Mouse (Mus musculus) thymus, postnatal 0 days (tissue): ENCODE data around the gene Gstt3. TPM values are rescaled to one million over a fixed set of nuclear protein-coding genes. Genes with fewer than 3 reads are reported as not detected.

Experiments
- DNase-seq: peaks from one replicate; pipeline ENCODE4 v3.0.0-alpha.2; 2015; ENCODE audit warnings: low spot score
- polyA plus RNA-seq: library from polyadenylated mRNA; unstranded; fragments of >200 nt; fragmentation: Nextera tagmentation; extraction: Ambion mirVana; gene quantifications from 2 replicates; pipeline ENCODE4 v1.2.1, GENCODE M21; 2015

Gstt3 gene
- 9.9 and 10.1 TPM in 2 replicates for polyA plus RNA-seq

DNA sequence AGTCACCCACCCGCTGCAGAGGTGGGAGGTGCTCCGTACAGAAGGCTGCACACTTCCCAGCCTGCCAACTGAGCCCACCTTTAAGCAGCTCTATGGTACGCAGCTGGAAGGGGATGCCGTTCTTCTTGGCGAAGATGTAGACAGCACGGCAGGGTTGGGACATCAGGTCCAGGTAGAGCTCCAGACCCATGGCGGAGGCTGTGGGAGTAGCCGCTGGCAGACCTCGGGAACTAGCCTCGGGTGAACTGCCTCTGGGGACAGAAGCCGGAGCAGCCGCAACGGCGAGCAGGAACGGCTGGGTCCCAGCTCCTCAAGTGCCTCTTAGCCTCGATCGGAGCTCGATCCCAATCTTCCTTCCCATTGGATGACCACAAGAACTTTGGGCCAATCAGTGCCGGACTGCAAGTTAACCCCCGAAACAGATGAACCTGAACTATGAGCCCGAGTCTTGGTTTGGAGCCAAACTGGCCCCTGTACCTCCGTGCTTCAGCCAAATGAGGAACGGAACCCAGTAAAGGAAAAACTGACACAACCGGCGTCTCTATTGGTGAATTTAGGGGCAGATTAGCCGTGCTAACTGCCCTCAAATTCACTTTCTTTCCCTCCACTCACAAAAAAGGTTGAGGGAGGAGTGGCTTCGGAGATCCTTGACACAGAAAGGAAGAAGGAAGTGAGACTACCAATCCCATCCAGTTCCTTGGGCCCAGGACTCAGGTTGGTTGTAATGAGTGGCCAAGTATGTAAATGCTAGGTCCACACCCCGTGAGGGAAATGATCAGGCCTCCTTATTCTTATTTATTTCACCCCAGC is at the start of gene Gstt3, which contains the start of gene Gm20441:
Gene Gstt3 (minus strand): TSS at position 646 of the 810 bp plus-strand sequence.
Gene Gm20441 (minus strand): TSS at position 186 of the 810 bp plus-strand sequence.
- DNase-seq, result peak; percentile 12

DNA sequence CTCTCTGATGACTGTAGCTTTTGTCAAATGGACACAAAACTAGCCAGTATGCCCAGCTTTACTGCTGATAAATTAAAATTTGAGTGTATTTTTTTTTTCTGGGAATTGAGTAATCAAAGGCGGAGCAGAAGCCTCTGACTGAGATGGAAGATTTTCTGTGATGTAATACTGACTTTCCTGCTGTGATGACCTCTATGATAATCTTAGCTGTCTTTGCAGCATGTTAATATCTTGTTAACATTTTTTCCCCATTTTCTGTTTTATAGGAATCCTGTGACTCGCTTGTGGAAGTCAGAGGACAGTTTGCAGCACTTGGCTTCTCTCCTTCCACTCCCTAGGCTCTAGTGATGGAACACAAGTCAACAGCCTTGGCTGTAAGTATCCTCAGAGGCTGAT is 49.1 kb upstream of the Gstt3 start:
- no peak for DNase-seq

DNA sequence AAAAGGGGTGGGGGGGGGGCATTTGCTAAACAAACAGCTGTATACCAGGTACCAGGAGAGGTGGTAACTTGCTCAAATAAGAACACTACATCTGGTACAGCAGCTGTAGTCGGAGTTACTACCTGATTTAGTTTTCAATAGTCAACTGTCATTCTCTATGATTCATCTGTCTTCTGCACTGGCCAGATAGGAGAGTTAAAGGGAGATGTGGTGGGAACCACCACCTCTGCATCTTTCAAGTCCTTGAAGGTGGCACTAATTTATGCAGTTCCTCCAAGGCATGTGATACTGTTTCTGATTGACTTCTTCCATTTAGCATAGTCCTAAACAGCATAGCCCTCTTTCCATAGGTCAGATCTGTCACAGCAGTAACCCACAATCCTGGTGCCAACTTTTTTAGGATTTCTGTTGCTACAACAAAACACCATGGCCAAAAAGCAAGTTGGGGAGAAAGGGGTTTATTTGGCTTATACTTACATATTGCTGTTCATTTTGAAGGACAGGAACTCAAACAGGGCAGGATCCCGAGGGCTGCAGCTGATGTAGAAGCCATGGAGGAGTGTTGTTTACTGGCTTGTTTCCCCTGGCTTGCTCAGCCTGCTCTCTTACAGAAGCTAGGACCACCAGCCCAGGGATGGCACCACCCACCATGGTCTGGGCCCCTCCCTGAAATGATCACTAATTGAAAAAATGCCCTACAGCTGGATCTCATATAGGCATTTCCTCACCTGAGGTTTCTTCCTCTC is 48.5 kb upstream of the Gstt3 start:
- no peak for DNase-seq

DNA sequence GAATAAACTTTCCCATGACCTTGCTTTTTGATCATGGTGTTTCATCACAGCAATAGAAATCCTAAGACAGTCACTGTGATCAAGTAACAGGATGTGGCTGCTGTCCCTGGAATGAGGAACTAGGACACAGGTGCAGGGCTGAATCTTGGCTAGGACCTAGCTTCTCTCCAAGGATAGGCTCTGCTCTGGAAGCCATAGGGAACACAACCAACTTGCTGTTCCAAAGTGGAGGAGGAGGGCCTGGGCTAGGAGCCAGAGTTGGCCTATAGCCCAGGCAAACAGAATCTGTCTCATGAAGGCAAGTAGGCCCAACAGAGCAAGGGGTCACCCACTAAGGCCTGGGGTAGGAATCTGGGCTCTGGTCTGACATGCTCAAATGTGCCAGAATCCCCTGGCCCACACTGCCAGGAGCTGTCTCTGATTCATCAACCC is 47.3 kb upstream of the Gstt3 start:
- DNase-seq, result no peak

DNA sequence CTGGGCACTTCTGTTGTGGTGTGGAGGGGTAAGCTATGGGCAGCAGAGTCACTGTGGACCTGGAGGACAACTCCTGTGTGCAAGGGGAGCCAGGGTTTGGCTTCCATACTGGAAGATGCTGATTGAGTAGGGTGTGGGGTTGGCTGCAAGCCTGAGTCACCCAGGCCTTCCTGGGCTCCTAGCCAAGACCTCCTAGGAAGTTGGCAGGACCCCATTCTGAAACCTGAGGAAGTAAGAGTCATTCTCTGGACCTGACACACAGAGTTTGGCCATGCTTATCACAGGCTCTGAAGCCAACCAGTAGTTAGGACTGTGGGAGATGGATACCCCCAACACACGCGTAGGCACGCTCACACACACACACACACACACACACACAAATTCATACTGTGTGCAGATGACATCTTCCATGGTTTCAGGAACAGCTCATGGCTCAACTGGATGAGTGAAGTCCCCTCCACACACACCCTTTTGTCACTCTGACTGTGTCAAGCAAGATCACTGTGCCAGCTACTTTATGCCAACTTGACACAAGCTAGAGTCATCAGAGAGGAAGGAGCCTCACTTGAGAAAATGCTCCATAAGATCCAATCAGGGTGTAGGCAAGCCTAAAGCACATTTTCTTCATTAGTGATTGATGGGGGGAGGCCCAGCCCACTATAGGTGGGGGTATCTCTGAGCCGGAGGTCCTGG is 46.6 kb upstream of the Gstt3 start:
- DNase-seq, result no peak

DNA sequence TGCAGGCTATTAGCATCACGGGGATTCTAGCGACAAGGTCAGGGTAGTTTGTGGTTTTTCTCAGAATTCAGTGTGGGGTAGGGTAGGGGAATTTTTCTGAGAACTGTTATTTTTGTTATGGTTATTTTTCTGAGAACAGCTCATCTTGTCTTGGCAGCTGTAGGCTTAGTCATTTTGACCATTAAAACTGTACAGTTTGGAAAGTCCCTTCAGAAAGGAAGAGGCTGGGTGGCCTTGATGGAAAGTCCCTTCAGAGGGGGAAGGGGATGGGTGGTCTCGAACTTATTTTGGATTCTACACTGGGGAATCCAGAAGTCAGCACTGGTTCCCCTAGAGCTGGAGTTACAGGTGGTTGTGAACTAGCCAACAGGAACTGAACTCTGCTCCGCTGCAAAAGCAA is 43.3 kb upstream of the Gstt3 start:
- DNase-seq, result no peak

DNA sequence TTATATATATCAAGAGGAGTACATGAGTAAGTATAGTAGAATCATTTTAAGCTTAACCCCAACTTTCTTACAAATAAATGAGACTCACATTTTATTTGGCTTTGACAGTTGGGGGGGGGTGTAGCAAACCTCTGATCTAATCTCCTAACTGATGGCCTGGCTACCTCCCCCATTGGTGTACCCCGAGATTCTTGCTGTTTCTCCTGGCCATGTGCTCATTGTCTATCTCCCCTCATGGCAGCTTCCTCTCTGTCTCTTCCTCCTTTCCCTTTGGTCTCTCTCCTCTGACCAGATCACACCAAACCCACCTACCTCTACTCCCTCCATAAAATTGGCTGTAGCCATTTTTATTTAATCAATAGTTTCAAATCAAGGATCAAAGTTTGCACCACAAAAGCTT is 42.6 kb upstream of the Gstt3 start:
- no peak for DNase-seq

DNA sequence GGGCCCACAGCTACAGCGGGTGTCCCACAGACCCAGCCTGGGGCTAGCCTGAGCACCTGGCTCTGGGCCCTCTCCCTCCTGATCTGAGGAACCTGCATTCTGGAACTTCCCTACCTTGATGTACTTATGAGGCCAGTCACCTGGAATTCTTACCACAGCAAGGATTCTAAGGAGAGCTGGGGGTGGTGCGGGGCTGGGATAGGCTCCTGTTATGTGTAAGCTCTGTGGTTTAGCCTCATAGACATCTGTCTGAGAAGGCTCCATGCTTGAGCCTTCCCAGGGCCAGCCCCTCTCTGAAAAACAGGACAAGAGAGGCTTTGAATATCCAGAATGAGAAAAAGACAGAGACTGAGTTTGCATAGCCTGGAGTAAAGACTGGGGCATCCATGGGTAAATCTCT is 41.2 kb upstream of the Gstt3 start, which contains the start of gene Gstt4:
Gene Gstt4 (minus strand): TSS at position 101 of the 400 bp plus-strand sequence.
- DNase-seq, result no peak

DNA sequence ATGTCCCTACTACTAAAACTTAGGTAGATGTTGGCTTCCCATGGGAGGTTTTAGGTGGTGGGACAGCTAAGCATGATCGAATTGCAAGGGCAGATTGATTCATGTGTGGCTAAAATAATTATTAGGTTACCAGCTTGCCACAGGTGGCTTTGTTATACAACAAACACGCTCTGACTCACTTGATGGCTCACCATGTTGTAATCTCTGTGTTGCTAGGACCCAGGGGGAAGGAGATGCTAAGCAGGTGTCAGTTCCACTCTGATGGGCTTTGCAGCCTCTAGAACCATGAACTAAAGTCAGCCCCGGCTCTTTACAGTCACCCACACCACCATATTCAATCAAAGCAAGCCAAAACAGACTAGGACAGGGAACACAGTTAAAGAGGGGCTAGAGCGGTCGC is 38.7 kb upstream of the Gstt3 start:
- DNase-seq, result no peak

DNA sequence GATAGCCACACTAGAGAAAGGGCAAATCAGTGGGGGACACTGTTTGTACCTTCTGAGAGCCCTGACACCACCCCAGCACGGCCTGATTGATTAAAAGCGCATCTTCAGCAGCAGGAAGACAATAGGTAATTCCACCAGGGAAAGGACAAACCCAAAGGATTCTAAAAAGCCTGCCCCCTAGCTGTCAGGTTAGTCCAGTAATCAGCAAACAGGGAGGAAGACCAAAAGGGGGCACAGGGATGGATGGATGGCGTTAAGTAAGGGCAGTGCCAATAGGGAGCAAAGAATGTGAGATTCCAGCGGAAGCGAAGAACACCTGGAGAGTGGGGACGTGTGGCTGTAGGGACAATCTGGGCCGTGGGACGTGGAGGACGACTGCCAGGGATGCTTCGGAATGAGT is 37.4 kb upstream of the Gstt3 start:
- no peak for DNase-seq

DNA sequence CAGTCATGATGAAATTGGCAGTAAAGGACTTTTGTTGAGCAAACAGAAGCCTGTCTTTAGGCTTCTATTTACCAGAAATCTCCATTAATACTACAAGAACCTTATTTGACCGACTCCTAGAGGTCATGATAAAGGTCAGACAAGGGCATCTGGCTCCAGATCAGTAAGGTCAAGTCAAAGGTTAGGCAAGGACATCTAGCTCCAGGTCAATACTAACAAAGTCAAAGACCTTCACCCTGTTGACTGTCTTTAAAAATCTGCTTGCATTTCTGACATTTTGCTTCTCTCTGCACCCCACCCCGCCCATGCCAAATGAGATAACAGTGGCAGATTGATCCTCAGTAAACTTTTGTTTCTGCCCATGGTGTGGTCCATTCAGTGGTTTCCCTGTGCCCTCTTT is 23.0 kb upstream of the Gstt3 start:
- DNase-seq, result no peak

DNA sequence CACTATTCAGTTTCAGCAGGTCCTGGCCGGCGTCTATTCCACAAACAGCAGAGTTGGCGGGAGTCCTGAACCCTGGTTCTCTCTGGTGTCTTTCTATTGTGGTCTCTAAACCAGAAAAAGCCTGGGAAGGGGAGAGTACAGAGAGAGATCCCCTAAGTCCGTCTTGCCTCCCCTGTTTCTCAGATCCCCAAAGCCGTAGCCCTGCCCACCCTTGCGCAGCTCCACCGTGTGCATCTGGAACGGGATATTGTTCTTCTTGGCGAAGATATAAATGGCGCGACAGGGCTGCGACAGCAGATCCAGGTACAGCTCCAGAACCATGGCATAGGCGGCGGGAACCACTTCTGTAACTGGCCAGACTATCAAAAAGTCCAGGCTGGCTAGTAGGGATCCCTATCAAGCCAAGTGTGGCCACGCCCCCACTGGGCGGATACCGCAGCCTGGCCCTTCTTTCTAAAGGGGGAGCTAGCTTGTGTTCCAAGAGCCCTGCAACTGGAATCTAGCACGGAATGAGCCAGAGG is 17.0 kb upstream of the Gstt3 start, which contains the start of gene Gstt1:
Gene Gstt1 (minus strand): TSS at position 409 of the 521 bp plus-strand sequence.
- DNase-seq, result no peak

DNA sequence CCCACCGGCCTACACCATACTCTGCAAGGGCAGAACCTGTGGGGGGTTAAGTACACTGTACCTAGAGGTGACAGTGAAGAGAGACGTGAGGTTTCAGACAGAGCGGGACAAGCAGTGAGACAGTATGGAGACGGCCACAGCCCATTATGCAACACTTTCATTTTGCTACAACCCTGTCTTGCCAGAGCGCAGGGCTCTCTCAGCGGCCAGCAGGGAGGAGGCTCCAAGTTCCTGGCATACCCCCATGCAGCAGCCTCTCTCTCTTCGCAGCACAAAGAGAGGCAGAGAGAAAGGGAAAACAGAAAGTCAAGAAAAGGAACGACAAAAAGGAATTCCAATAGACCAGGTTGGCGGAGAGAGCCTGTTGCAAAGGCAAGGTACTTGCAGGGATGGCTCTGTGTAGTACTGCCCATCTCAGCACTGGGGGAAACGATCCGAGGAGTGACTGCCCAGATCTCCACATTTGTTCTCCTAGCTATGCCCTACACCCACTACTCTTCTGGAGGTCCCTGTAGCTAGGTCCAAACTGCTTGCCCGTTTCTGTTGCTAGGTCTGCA is 16.5 kb upstream of the Gstt3 start:
- peak; percentile 13 for DNase-seq

DNA sequence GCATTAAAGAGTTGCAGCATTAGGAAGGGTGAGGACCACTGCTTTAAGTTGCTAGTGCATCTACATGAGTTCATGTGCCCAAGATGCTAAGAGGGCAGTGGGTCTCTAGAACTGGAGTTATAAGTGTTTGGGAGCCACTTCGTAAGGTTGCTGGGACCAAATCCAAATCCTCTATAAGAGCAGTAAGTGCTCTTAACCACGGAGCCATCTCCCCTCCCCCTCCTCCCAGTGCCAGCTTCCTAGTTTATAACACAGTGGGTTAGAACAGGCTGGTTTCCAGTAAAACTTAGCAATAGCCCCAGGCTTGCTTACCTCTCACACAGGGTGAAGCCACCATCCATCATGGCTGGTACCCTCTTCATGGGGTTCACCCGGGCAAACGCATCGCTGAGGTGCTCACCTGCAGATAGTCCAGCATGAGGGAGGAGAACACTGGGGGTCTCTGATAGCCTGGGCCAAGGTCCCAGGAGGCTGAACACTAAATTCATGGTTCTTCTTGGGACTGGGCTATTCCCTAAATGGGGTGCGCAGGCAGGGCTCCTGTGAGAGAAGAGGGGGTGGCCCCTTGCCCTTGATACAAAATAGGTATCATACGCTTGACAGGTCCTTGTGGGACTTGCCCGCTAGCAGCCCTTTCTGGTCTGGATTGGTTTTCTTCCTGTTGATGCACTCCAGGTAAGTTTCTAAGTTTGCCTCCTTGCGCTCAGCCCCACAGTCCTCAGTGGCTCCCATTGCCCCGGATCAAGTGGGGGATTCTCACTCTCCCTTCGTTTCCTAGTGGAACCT is 15.7 kb upstream of the Gstt3 start:
- DNase-seq, result no peak

DNA sequence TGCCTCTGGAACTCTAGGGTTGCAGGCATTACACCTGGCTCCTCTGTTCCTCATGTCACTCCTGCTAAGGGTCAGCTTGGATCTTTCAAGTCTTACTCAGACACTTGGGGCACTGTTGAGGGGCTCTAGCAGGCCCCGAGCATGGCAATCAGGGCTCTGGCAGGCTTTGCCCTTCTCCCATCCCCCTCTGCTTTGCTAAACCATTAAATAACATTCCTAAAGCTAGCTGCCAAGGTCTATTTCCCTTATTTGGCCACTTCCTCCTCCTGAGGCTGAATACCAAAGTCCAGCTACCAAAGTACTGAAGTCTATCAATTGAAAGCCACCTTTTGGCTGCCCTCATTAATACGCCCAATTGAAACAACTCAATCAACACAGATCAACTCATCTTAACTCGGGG is 13.7 kb upstream of the Gstt3 start:
- DNase-seq, result no peak

DNA sequence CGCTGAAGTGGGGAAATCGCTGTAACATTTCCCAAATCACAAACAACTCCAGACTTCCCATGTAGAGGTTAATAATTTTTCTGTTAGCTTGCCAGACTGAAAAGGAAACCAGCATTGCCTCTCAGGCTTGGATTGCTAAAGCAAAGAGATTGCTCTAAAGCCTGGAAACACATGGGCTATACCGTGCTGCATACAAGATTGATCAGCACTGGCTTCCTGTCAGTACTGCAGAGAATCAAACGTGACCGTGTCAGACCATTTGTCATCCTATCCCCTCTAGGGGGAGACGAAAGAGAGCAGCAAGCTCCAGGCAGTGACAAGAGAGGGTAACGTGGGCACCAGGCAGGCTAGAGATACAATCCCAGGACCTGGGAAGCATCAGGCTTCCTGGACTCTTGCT is 9.6 kb upstream of the Gstt3 start:
- DNase-seq, result peak; percentile 26

DNA sequence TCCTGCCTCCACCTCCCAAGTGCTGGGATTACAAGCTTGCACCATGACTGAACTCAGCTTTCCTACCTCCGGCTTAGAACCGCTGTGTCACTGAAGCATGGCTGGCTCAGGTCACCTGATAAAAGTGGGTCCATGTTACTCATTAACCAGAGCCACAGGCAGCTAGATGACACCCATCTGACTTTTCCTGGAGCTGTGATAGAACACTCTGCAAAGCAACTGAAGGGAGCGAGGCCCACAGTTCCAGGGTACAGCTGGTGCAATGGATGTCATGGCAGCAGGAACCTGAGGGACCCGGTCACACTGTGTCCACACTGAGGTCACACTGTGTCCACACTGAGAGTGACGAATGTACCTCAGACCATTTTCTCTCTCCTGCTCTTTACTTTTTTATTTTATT is 8.6 kb upstream of the Gstt3 start:
- no peak for DNase-seq

DNA sequence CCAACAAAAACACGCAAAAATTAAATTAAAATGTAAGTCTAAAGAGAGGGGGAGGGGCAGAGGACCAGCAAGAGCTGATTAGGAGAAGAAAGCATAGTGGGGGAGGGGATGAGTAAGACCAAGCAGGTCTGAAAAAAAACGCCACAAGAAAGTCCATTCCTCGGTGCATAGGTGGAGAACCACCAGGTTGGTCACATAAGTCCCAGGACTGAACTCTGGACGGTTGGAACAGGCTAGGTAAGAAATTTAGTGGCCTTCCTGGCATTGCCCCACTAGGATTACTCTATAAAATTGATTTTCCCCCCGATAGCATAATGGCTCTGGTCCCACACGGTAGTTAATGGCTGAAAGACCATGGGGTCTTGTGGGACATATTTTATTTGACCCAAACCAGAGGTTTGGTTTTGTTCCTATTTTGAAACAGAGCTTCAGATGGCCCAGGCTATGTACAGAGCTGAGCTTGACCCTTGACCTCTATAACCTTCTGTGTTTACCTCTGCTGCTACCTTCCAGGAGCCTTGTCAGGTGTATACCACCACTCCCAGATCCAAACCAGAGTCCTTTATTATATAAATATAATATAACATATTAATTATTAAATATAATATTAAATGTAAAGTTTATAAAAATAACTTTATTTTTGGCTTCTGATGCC is 8.0 kb upstream of the Gstt3 start:
- DNase-seq, result no peak

DNA sequence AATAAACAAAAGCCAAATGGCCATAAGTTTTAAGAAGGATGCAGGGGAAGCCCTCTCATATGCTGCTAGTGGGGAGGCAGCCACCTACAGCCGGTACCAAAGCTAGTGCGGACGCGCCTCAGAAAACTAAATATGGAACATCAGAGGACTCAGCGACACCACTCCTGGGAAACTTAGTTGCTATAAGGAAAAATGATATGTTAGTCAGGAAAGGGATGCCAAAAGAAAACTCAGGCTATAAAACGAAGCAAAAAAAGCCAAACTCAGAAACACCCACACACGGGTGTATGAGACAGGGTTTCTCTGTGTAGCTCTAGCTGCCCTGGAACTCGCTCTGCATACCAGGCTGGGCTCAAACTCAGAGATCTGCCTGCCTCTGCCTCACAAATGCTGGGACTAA is 7.1 kb upstream of the Gstt3 start:
- no peak for DNase-seq

DNA sequence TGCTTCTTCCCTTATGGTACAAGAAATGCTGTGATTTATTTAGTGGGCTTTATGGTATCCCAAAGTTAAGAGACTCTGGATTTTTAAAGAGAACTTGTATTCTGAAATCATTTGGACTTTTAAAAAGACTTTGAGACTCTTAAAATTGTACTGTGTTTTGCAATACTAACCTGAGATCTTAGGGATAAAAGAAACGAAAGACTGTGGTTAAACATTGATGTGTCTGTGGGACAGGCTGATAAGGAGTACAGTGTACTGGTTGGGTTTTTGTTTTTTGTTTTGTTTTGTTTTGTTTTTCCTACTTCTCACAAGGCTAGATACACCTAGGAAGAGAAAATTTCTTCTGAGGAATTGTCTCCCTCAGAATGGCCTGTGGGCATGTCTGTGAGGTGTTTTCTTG is 4.2 kb upstream of the Gstt3 start:
- no peak for DNase-seq
